Mouse (Mus musculus) stomach, postnatal 0 days (tissue): ENCODE data around the gene Gm2042. TPM values are rescaled to one million over a fixed set of nuclear protein-coding genes. Genes with fewer than 3 reads are reported as not detected.
A peak's percentile ranks its signal among the peaks of the same experiment; 100 is the strongest.
"Not testable (repeated sequence)": the region's sequence is repeated elsewhere in the genome, so short reads cannot be mapped to it uniquely, and the experiment has no call there.

Experiments
- ATAC-seq: fragments of 200-750 bp; cut with Nextera tagmentation; 2 replicates; pipeline ENCODE4 v1.8.0; 2017; ENCODE audit not compliant: low FRiP score, low TSS enrichment
- DNase-seq: peaks from one replicate; pipeline ENCODE4 v3.0.0-alpha.2; 2016; ENCODE audit warnings: low spot score
- H3K27ac ChIP-seq: fragments of 300-500 bp; sonication (generic); replicated peaks from 2 replicates; pipeline ENCODE4 v1.5.1; 2014; ENCODE audit warnings: mild to moderate bottlenecking, control low read depth
- H3K27me3 ChIP-seq: fragments of 300-500 bp; sonication (generic); 2 replicates; pipeline ENCODE4 v1.6.1; 2014; ENCODE audit warnings: low read length; ENCODE audit not compliant: control insufficient read depth, insufficient read depth
- H3K36me3 ChIP-seq: fragments of 300-500 bp; sonication (generic); 2 replicates; pipeline ENCODE4 v1.6.1; 2014; ENCODE audit warnings: low read length, mixed read lengths; ENCODE audit not compliant: control insufficient read depth, insufficient read depth
- H3K4me1 ChIP-seq: fragments of 300-500 bp; sonication (generic); replicated peaks from 2 replicates; pipeline ENCODE4 v1.6.1; 2014; ENCODE audit warnings: antibody characterized with exemption; ENCODE audit not compliant: control insufficient read depth, insufficient read depth
- H3K4me2 ChIP-seq: fragments of 300-500 bp; sonication (generic); replicated peaks from 2 replicates; pipeline ENCODE4 v1.6.1; 2014; ENCODE audit warnings: low read depth, mild to moderate bottlenecking, control low read depth, moderate library complexity
- H3K4me3 ChIP-seq: fragments of 300-500 bp; sonication (generic); 2 replicates; pipeline ENCODE4 v1.5.1; 2014; ENCODE audit warnings: low read depth, low read length, control low read depth
- H3K9ac ChIP-seq: fragments of 300-500 bp; sonication (generic); 2 replicates; pipeline ENCODE4 v1.6.1; 2014; ENCODE audit warnings: mild to moderate bottlenecking, low read length, control low read depth, mixed read lengths
- H3K9me3 ChIP-seq: fragments of 300-500 bp; sonication (generic); 2 replicates; pipeline ENCODE4 v1.6.1; 2016; ENCODE audit warnings: low read length; ENCODE audit not compliant: control insufficient read depth
- CTCF ChIP-seq: IDR thresholded peaks from 2 replicates; pipeline ENCODE4 v1.5.1; 2016; ENCODE audit warnings: antibody characterized with exemption, low read depth, mild to moderate bottlenecking, moderate library complexity
- WGBS: fragments of 180-500 bp; shearing (Covaris S2); extraction: QIAGEN DNeasy Blood & Tissue Kit; methylation state at CpG from one replicate; pipeline ENCODE4 v1.1.7; 2014; 5-methylcytosine and 5-hydroxymethylcytosine counted together
- polyA plus RNA-seq: library from polyadenylated mRNA; unstranded; fragments of >200 nt; fragmentation: Nextera tagmentation; extraction: Ambion mirVana; gene quantifications from 2 replicates; pipeline ENCODE4 v1.2.1, GENCODE M21; 2015

The Gm2042 gene
- polyA plus RNA-seq = not detected in 2 replicates

DNA sequence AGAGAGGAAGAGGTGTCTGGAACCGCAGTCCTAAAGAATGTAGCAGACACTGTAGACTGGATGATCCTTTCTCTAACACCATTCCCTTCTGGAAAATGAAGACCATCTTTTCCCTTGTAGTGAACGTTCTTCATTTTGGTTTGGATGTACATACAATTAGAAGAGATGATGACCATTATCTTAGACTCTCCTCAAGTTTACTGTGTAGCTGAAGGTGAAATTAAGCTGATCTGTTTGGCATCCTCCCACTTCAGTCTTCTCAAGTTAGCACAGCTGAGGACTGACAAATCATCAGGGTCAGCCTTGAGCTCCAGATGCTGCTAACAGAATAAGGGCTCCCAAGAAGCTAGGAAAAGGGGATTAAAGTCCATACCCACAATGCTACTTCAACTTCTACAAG, at the start of gene Gm2042:
Gene Gm2042 (plus strand): TSS at position 301 of the 400 bp plus-strand sequence.
- H3K27ac ChIP-seq, DNase-seq, H3K4me3 ChIP-seq, H3K9me3 ChIP-seq, H3K4me1 ChIP-seq, H3K4me2 ChIP-seq, H3K9ac ChIP-seq, ATAC-seq, H3K27me3 ChIP-seq, H3K36me3 ChIP-seq: not testable (repeated sequence)
- 74% methylated on average over 2 of the region's 2 CpGs for WGBS

DNA sequence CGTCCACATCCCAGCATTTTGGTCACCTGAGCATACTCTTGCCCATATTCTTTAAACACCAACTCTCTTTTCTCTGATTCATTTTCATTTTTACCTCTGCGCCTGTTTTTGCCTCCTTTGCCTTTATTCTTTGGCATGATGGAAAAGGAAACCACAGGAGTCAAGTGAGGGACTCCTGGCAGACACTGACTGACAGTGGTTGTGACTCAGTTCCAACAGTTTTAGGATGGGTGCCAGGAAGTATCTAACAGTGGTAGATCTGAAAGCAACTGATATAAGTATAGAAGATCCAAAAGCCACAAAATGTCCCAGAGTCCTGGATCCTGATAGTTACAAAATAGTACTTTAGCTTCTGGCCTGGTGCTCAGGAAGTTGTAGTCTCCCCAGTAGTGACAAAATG, 34.2 kb upstream of the Gm2042 start, which contains the start of gene Gm2035:
Gene Gm2035 (minus strand): TSS at position 137 of the 400 bp plus-strand sequence.
- not testable (repeated sequence) for ATAC-seq
- WGBS = 66% methylated on average over 2 of the region's 2 CpGs

DNA sequence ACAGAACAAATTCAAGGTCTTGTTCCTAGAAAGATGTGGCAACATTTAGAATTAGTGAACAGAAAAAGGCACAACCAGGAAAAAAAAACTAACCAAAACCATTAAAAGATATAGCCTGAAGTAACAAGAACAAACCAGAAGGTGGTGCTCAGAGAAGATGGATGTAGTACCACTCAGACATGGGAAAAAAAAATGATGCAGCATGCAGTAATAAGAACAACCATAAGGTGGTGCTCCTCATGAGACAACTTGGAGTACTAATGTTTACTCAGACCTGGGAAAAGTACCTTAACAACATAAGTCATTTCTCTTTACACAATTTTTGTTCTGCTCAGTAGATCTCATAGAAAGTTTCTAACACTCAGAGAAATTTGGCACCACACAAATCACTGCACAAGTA, 30.1 kb downstream of the Gm2042 start:
- not testable (repeated sequence) for ATAC-seq, H3K27me3 ChIP-seq, H3K4me3 ChIP-seq, H3K9me3 ChIP-seq, H3K27ac ChIP-seq, DNase-seq, H3K36me3 ChIP-seq, H3K4me2 ChIP-seq, H3K4me1 ChIP-seq, H3K9ac ChIP-seq
- peak; percentile 51 for TF ChIP-seq CTCF

More for the DNA sequence above, 34.2 kb upstream of the Gm2042 start, which contains the start of gene Gm2035:
- H3K4me2 ChIP-seq, H3K27me3 ChIP-seq, H3K9me3 ChIP-seq, H3K27ac ChIP-seq, H3K4me1 ChIP-seq, DNase-seq, H3K36me3 ChIP-seq, H3K4me3 ChIP-seq, H3K9ac ChIP-seq: not testable (repeated sequence)

DNA sequence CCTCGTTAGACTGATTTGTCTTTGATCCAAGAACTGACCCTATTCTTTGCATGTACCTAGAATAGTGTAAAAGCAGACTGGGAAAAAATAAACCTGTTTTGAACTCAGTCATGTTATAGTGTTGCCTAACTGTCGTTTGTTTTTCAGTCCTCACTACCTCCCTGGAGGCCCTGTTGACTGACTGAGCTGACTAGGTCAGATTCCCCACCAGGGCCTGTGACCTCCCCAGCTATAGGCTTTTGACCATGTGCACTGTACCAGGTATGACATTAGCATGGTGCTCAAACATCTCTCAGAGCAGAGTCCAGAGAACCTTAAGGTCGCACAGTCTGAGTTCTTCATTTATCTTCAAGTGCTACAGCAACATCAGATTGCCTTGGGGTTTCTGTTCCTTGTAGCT, 50.2 kb downstream of the Gm2042 start:
- WGBS = 61% methylated on average over 3 of the region's 3 CpGs
- H3K27me3 ChIP-seq, DNase-seq, H3K27ac ChIP-seq, H3K4me1 ChIP-seq, H3K4me3 ChIP-seq, H3K4me2 ChIP-seq, H3K9ac ChIP-seq, ATAC-seq, H3K36me3 ChIP-seq, H3K9me3 ChIP-seq: not testable (repeated sequence)

Other genes with a start within 250 kb of the Gm2042 start
- gene Gm21319, start 178.3 kb upstream of the Gm2042 start, polyA plus RNA-seq = not detected in 2 replicates
- not detected in 2 replicates for gene Gm21936, start 158.6 kb upstream of the Gm2042 start, polyA plus RNA-seq
- 0.07 TPM in 1 of 2 replicates, not detected in the other for gene BB287469, start 137.5 kb upstream of the Gm2042 start, polyA plus RNA-seq
- gene Gm2001, start 111.7 kb upstream of the Gm2042 start, polyA plus RNA-seq = not detected in 2 replicates
- gene Gm2016, start 80.0 kb upstream of the Gm2042 start, polyA plus RNA-seq = not detected in 2 replicates
- gene Gm2022, start 58.7 kb upstream of the Gm2042 start, polyA plus RNA-seq = not detected in 2 replicates
- not detected in 2 replicates for gene Gm2035, start 34.2 kb upstream of the Gm2042 start, polyA plus RNA-seq
- gene Gm2075, start 57.8 kb downstream of the Gm2042 start, polyA plus RNA-seq = not detected in 2 replicates
- gene Gm6803, start 64.7 kb downstream of the Gm2042 start, polyA plus RNA-seq = not detected in 2 replicates
- gene Gm2056, start 72.9 kb downstream of the Gm2042 start, polyA plus RNA-seq = not detected in 2 replicates
- gene Gm16368, start 129.6 kb downstream of the Gm2042 start, polyA plus RNA-seq = not detected in 2 replicates
- gene Gm10436, start 228.0 kb downstream of the Gm2042 start, polyA plus RNA-seq = not detected in 2 replicates